Mouse (Mus musculus): ENCODE measurements at regions not wholly inside any gene's neighbourhood (a gene's known extent, or its start where the extent isn't known, plus 50 kb on each side); places are given as distances from the start of the nearest gene placed in this dataset.

- TF ChIP-seq SIN3A (IDR thresholded peaks at IDR 0.05; ENCODE audit: low read length), result peak; percentile 68; the same call in 1 of the 2 replicates
- no peak for TF ChIP-seq CTCF (conservative IDR thresholded peaks at IDR 0.05 in 1 of 2, IDR thresholded peaks at IDR 0.05 in 1 of 2; ENCODE audit: low read depth in 2 of 2, low read length in 2 of 2)
- no peak for TF ChIP-seq E2F4 (IDR thresholded peaks at IDR 0.05; ENCODE audit: insufficient replicate concordance, low read depth, low read length)
- no peak for TF ChIP-seq POLR2AphosphoS2 (IDR thresholded peaks at IDR 0.05; ENCODE audit: low read depth, low read length)
- TF ChIP-seq POLR2A (IDR thresholded peaks at IDR 0.05; ENCODE audit: low read depth, low read length), result peak; percentile 58; the same call in 1 of the 2 replicates
- 0 out of 2 replicates have a peak, but pooled peaks have one; percentile 35 for TF ChIP-seq MXI1 (IDR thresholded peaks at IDR 0.05; ENCODE audit: low read depth, low read length)
- peak; percentile 77; the same call in 1 of the 2 replicates for TF ChIP-seq RCOR1 (conservative IDR thresholded peaks at IDR 0.05; ENCODE audit: low read depth, low read length)
- TF ChIP-seq EP300 (IDR thresholded peaks at IDR 0.05; ENCODE audit: low read length), result peak; percentile 95
- TF ChIP-seq HCFC1 (IDR thresholded peaks at IDR 0.05; ENCODE audit: low read depth, low read length), result peak; percentile 31; the same call in 1 of the 2 replicates
- peak; percentile 79 for TF ChIP-seq TBP (conservative IDR thresholded peaks at IDR 0.05; ENCODE audit: low read depth, low read length)
- TF ChIP-seq JUND (conservative IDR thresholded peaks at IDR 0.05; ENCODE audit: low read depth, low read length), result peak; percentile 82
- no peak for TF ChIP-seq GABPA (IDR thresholded peaks at IDR 0.05; ENCODE audit: insufficient replicate concordance, low read depth, low read length)
- TF ChIP-seq ZNF384 (IDR thresholded peaks at IDR 0.05; ENCODE audit: low read depth, low read length), result peak; percentile 77
- peak; percentile 81 for TF ChIP-seq CHD2 (IDR thresholded peaks at IDR 0.05; ENCODE audit: low read length)
Measured at GRCm38 (mm10) chr2:78980661-78981229, 112.8 kb downstream of the Ube2e3 start.
